Mouse (Mus musculus) heart, postnatal 0 days (tissue): ENCODE data around the gene Fzd2.

Experiments used
- CTCF ChIP-seq: IDR thresholded peaks from 2 replicates; pipeline ENCODE4 v1.5.1; 2016; ENCODE audit warnings: antibody characterized with exemption, control low read depth, low read depth
- EP300 ChIP-seq: IDR thresholded peaks from 2 replicates; pipeline ENCODE4 v1.6.1; 2016; ENCODE audit warnings: antibody characterized with exemption, low read depth

- no peak for TF ChIP-seq CTCF
- no peak for TF ChIP-seq EP300
Measured at GRCm38 (mm10) chr11:102565741-102566140, 38.5 kb upstream of the Fzd2 start.
